ENCODE assay signal across 8 mouse cellular contexts in the genomic region with DNA sequence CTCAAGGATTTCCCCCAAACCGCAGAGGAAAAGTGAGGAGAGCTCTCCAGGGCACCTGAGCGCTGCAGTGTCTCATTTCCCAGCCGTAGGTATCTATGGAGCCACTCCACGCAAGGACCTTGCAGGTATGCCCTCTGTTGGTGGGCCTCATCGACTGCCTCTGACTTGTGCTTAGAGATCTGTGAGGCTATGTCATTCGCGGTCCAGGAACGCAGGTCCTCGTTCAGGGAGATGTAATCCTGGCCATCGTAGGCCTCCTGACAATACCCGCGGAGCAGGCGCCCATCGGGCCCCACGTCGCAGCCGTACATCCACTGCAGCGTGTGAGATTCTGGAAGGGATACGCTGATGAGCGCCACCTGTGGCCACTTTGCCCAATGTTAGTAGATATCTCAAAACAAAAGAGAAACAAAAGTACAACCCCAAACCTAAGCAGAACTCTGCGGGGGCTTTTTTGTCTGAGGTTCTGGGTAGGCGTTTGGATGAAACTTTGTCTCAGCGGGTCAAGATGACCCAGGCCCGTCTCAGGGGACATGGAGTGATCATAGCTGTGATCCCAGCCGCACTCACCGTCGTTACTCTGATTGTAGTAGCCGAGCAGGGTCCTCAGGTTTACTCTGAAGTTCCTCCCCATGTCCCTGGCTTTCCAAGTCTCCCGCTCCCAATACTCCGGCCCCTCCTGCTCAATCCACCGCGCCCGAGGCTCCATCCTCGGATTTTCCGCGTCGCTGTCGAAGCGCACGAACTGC. TPM values are rescaled to one million over a fixed set of nuclear protein-coding genes. Genes with fewer than 3 reads are reported as not detected.
DNase-seq lines count a peak whose midpoint lies in the region; ATAC-seq and TF ChIP-seq lines count a peak whose summit lies in the region.
"Not testable (repeated sequence)": the region's sequence is repeated elsewhere in the genome, so short reads cannot be mapped to it uniquely, and the experiment has no call there.

No protein-coding gene starts in this region.

- H3K4me1 ChIP-seq in embryonic facial prominence, embryonic 13.5 days; heart, embryonic 12.5 days (replicated peaks); kidney, adult 2 months (ENCODE audit: control insufficient read depth, insufficient read depth, low read length); limb, embryonic 14.5 days (ENCODE audit: control insufficient read depth, insufficient read depth, low read length): not testable (repeated sequence)
- peaks cover 15% of the 10 kb centered on the region for H3K4me1 ChIP-seq in midbrain, embryonic 10.5 days

- H3K27ac ChIP-seq in embryonic facial prominence, embryonic 13.5 days; heart, embryonic 12.5 days (ENCODE audit: poor library complexity, severe bottlenecking); limb, embryonic 14.5 days (replicated peaks; ENCODE audit: low read depth, low read length): not testable (repeated sequence)
- H3K27ac ChIP-seq in kidney, adult 2 months (ENCODE audit: insufficient read depth, low read depth, low read length), result peak overlapping the region; percentile 46; the same call in 1 of the 2 replicates
- peak overlapping the region; percentile 73 for H3K27ac ChIP-seq in midbrain, embryonic 10.5 days (replicated peaks)

- peak overlapping the region; percentile 56 for H3K4me3 ChIP-seq in embryonic facial prominence, embryonic 13.5 days
- H3K4me3 ChIP-seq in heart, embryonic 12.5 days, result peak overlapping the region; percentile 60
- peak overlapping the region; percentile 53 for H3K4me3 ChIP-seq in kidney, adult 2 months (ENCODE audit: insufficient read depth, low read depth, low read length)
- H3K4me3 ChIP-seq in limb, embryonic 14.5 days (replicated peaks; ENCODE audit: low read length), result peak overlapping the region; percentile 44
- H3K4me3 ChIP-seq in midbrain, embryonic 10.5 days, result peak overlapping the region; percentile 61

- not testable (repeated sequence) for H3K9me3 ChIP-seq in embryonic facial prominence, embryonic 13.5 days; heart, embryonic 12.5 days (replicated peaks); limb, embryonic 14.5 days (ENCODE audit: control insufficient read depth, low read length); midbrain, embryonic 10.5 days (replicated peaks)

- peak; percentile 41; the same call in 1 of the 2 replicates for TF ChIP-seq CTCF in kidney, adult 2 months (conservative IDR thresholded peaks at IDR 0.05; ENCODE audit: insufficient read depth, insufficient read length, low read depth, low read length)

- WGBS in embryonic facial prominence, embryonic 13.5 days, result 1% methylated on average over 40 of the region's 40 CpGs
- WGBS in heart, embryonic 12.5 days, result 4% methylated on average over 40 of the region's 40 CpGs
- under 1% methylated on average over 40 of the region's 40 CpGs for WGBS in kidney, adult 2 months
- WGBS in limb, embryonic 14.5 days, result 2% methylated on average over 39 of the region's 40 CpGs
- 2% methylated on average over 40 of the region's 40 CpGs for WGBS in midbrain, embryonic 10.5 days

- TF ChIP-seq POLR2A in kidney, adult 2 months (IDR thresholded peaks at IDR 0.05; ENCODE audit: low read depth, low read length); limb, embryonic 14.5 days (IDR thresholded peaks at IDR 0.05; ENCODE audit: borderline replicate concordance, extremely low read depth, insufficient read depth, insufficient read length): not testable (repeated sequence)

- H3K9ac ChIP-seq in embryonic facial prominence, embryonic 13.5 days, result peak overlapping the region; percentile 76
- peak overlapping the region; percentile 65 for H3K9ac ChIP-seq in heart, embryonic 12.5 days
- H3K9ac ChIP-seq in limb, embryonic 14.5 days (ENCODE audit: low read depth, low read length, severe bottlenecking), result peak overlapping the region; percentile 55

- DNase-seq in 3134 (ENCODE audit: extremely low read depth, insufficient read length, low spot score), result peak; percentile 62
- DNase-seq in adrenal gland, postnatal 25 days, result peak; percentile 25
- peak; percentile 76 for DNase-seq in kidney, adult 2 months
- not testable (repeated sequence) for DNase-seq in limb, embryonic 14.5 days (ENCODE audit: low spot score)
- peak; percentile 42 for DNase-seq in midbrain, embryonic 10.5 days (ENCODE audit: low spot score)
- peak; percentile 31 for DNase-seq in right cerebral cortex, postnatal 4 days

- H3K4me2 ChIP-seq in embryonic facial prominence, embryonic 13.5 days, result peak overlapping the region; percentile 90
- peak overlapping the region; percentile 99 for H3K4me2 ChIP-seq in heart, embryonic 12.5 days
- peak overlapping the region; percentile 82 for H3K4me2 ChIP-seq in limb, embryonic 14.5 days (replicated peaks; ENCODE audit: low read depth, low read length, severe bottlenecking)

- not testable (repeated sequence) for H3K36me3 ChIP-seq in embryonic facial prominence, embryonic 13.5 days; heart, embryonic 12.5 days; kidney, adult 2 months (ENCODE audit: control insufficient read depth, insufficient read depth, low read length); limb, embryonic 14.5 days (ENCODE audit: control insufficient read depth, insufficient read depth, low read length); midbrain, embryonic 10.5 days

- ATAC-seq in embryonic facial prominence, embryonic 13.5 days (ENCODE audit: insufficient number of reproducible peaks, insufficient read depth, low FRiP score, low TSS enrichment, low read depth), result peak; percentile 40
- ATAC-seq in heart, embryonic 12.5 days (ENCODE audit: insufficient number of reproducible peaks, low FRiP score), result peak; percentile 71
- peak; percentile 57; the same call in 1 of the 2 replicates for ATAC-seq in limb, embryonic 14.5 days (ENCODE audit: low FRiP score, low read depth)

- not testable (repeated sequence) for H3K27me3 ChIP-seq in embryonic facial prominence, embryonic 13.5 days; heart, embryonic 12.5 days (replicated peaks); kidney, adult 2 months (replicated peaks; ENCODE audit: control insufficient read depth, insufficient read depth, low read length); limb, embryonic 14.5 days (ENCODE audit: control insufficient read depth, insufficient read depth, low read length); midbrain, embryonic 10.5 days (ENCODE audit: low read depth, poor library complexity, severe bottlenecking)

RNA-seq across cellular contexts. Expression of a gene that starts 0.9 kb away (rescaled TPM):
- 30.5 and 46.6 TPM in 2 replicates for total RNA-seq in adrenal gland, postnatal 25 days (2021)
- polyA plus RNA-seq in embryonic facial prominence, embryonic 13.5 days (2015; fragmentation: Nextera tagmentation; extraction: Ambion mirVana), result 18.8 and 21.6 TPM in 2 replicates
- polyA plus RNA-seq in heart, embryonic 12.5 days (2016; fragmentation: Nextera tagmentation; extraction: Ambion mirVana), result 4.7 and 5.2 TPM in 2 replicates
- polyA plus RNA-seq in kidney, adult 2 months (2012; rRNA removed), result 174 and 175 TPM in 2 replicates
- 13.5 and 15.0 TPM in 2 replicates for polyA plus RNA-seq in limb, embryonic 14.5 days (2012; rRNA removed)
- polyA plus RNA-seq in limb, embryonic 14.5 days (2014; fragmentation: Nextera tagmentation; extraction: Ambion mirVana), result 10.0 and 10.8 TPM in 2 replicates
- polyA plus RNA-seq in midbrain, embryonic 10.5 days (2016; fragmentation: Nextera tagmentation; extraction: Ambion mirVana), result 3.5 and 4.9 TPM in 2 replicates

RNA-seq across cellular contexts. Expression of a gene that starts 10.8 kb away (rescaled TPM):
- total RNA-seq in adrenal gland, postnatal 25 days (2021), result 21.7 and 29.6 TPM in 2 replicates
- 20.1 and 21.0 TPM in 2 replicates for polyA plus RNA-seq in embryonic facial prominence, embryonic 13.5 days (2015; fragmentation: Nextera tagmentation; extraction: Ambion mirVana)
- polyA plus RNA-seq in heart, embryonic 12.5 days (2016; fragmentation: Nextera tagmentation; extraction: Ambion mirVana), result 4.7 and 6.1 TPM in 2 replicates
- 70.6 and 73.2 TPM in 2 replicates for polyA plus RNA-seq in kidney, adult 2 months (2012; rRNA removed)
- 27.4 and 29.0 TPM in 2 replicates for polyA plus RNA-seq in limb, embryonic 14.5 days (2012; rRNA removed)
- 23.4 and 26.6 TPM in 2 replicates for polyA plus RNA-seq in limb, embryonic 14.5 days (2014; fragmentation: Nextera tagmentation; extraction: Ambion mirVana)
- 7.0 and 8.4 TPM in 2 replicates for polyA plus RNA-seq in midbrain, embryonic 10.5 days (2016; fragmentation: Nextera tagmentation; extraction: Ambion mirVana)

RNA-seq across cellular contexts. Expression of a gene that starts 11.0 kb away (rescaled TPM):
- total RNA-seq in adrenal gland, postnatal 25 days (2021), result not detected in 2 replicates
- polyA plus RNA-seq in embryonic facial prominence, embryonic 13.5 days (2015; fragmentation: Nextera tagmentation; extraction: Ambion mirVana), result not detected in 2 replicates
- not detected in 2 replicates for polyA plus RNA-seq in heart, embryonic 12.5 days (2016; fragmentation: Nextera tagmentation; extraction: Ambion mirVana)
- polyA plus RNA-seq in kidney, adult 2 months (2012; rRNA removed), result not detected in 2 replicates
- not detected in 2 replicates for polyA plus RNA-seq in limb, embryonic 14.5 days (2012; rRNA removed)
- polyA plus RNA-seq in limb, embryonic 14.5 days (2014; fragmentation: Nextera tagmentation; extraction: Ambion mirVana), result not detected in 2 replicates
- polyA plus RNA-seq in midbrain, embryonic 10.5 days (2016; fragmentation: Nextera tagmentation; extraction: Ambion mirVana), result not detected in 2 replicates

RNA-seq across cellular contexts. Expression of a gene that starts 11.4 kb away (rescaled TPM):
- total RNA-seq in adrenal gland, postnatal 25 days (2021), result 4.6 and 6.4 TPM in 2 replicates
- polyA plus RNA-seq in embryonic facial prominence, embryonic 13.5 days (2015; fragmentation: Nextera tagmentation; extraction: Ambion mirVana), result 3.9 and 4.3 TPM in 2 replicates
- 3.4 and 3.9 TPM in 2 replicates for polyA plus RNA-seq in heart, embryonic 12.5 days (2016; fragmentation: Nextera tagmentation; extraction: Ambion mirVana)
- polyA plus RNA-seq in kidney, adult 2 months (2012; rRNA removed), result 3.5 and 5.4 TPM in 2 replicates
- 0.14 and 0.42 TPM in 2 replicates for polyA plus RNA-seq in limb, embryonic 14.5 days (2012; rRNA removed)
- 1.5 and 3.3 TPM in 2 replicates for polyA plus RNA-seq in limb, embryonic 14.5 days (2014; fragmentation: Nextera tagmentation; extraction: Ambion mirVana)
- 4.4 and 5.9 TPM in 2 replicates for polyA plus RNA-seq in midbrain, embryonic 10.5 days (2016; fragmentation: Nextera tagmentation; extraction: Ambion mirVana)

RNA-seq across cellular contexts. Expression of a gene that starts 26.4 kb away (rescaled TPM):
- total RNA-seq in adrenal gland, postnatal 25 days (2021), result 1.6 and 2.2 TPM in 2 replicates
- polyA plus RNA-seq in embryonic facial prominence, embryonic 13.5 days (2015; fragmentation: Nextera tagmentation; extraction: Ambion mirVana), result not detected in 2 replicates
- not detected in 2 replicates for polyA plus RNA-seq in heart, embryonic 12.5 days (2016; fragmentation: Nextera tagmentation; extraction: Ambion mirVana)
- 13.9 and 14.8 TPM in 2 replicates for polyA plus RNA-seq in kidney, adult 2 months (2012; rRNA removed)
- 0.12 and 0.21 TPM in 2 replicates for polyA plus RNA-seq in limb, embryonic 14.5 days (2012; rRNA removed)
- not detected in 2 replicates for polyA plus RNA-seq in limb, embryonic 14.5 days (2014; fragmentation: Nextera tagmentation; extraction: Ambion mirVana)
- polyA plus RNA-seq in midbrain, embryonic 10.5 days (2016; fragmentation: Nextera tagmentation; extraction: Ambion mirVana), result not detected in 2 replicates
